Mouse (Mus musculus): ENCODE measurements around the gene Spg20.

- no peak for TF ChIP-seq CTCF (IDR thresholded peaks at IDR 0.05; ENCODE audit: low read depth)
- no peak for TF ChIP-seq EP300 (IDR thresholded peaks at IDR 0.05; ENCODE audit: low read depth)
Observed at GRCm38 (mm10) chr3:55066666-55067023, 45.3 kb upstream of the Spg20 start.

Measured in liver, embryonic 14.5 days (tissue).